17 mouse cellular contexts compared by ENCODE assay signal in the genomic region with DNA sequence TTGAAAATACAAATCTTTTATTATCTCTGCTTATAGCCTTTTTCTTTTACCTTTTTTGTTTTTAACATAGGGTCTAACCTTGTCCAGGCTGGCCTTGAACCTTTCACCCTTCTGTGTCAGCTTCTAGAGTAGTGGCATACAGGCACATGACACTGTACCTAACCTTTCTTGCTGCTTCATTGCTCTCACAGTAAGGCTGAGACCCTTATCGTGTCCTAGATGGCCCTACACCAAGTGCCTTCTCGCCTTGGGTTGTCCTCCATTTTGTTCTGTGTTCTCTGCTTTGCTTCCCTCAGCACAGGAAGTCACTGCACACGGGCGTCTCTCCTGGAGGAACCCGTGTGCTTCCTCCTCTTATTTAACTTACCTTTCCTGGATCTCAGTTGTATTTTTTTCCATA. TPM values are rescaled to one million over a fixed set of nuclear protein-coding genes. Genes with fewer than 3 reads are reported as not detected.
DNase-seq lines count a peak whose midpoint lies in the region; ATAC-seq and TF ChIP-seq lines count a peak whose summit lies in the region.
"Had no signal": no experiment of that assay in that cellular context is flagged by ENCODE, and none has a peak within 500 bp of the region (broad histone marks: within the 10 kb centered on the region; RNA-seq: fewer than 3 reads in every experiment).

No protein-coding gene starts in this region.

- no peaks in the 10 kb centered on the region for H3K27me3 ChIP-seq in kidney, embryonic 14.5 days (ENCODE audit: control insufficient read depth, insufficient read depth, low read length)
- no peaks in the 10 kb centered on the region for H3K27me3 ChIP-seq in embryonic facial prominence, embryonic 10.5 days (replicated peaks; ENCODE audit: low read depth, poor library complexity, severe bottlenecking)
- no peaks in the 10 kb centered on the region for H3K27me3 ChIP-seq in midbrain, embryonic 13.5 days
- H3K27me3 ChIP-seq: heart, embryonic 15.5 days; liver, embryonic 12.5 days had no signal

- ATAC-seq in kidney, embryonic 14.5 days (ENCODE audit: low FRiP score, low TSS enrichment), result no peak
- ATAC-seq in midbrain, embryonic 13.5 days, result no peak
- ATAC-seq: liver, embryonic 12.5 days had no signal

- WGBS in kidney, embryonic 14.5 days, result 74% methylated on average over 5 of the region's 5 CpGs
- WGBS in embryonic facial prominence, embryonic 10.5 days, result 90% methylated on average over 5 of the region's 5 CpGs
- WGBS in midbrain, embryonic 13.5 days, result 92% methylated on average over 5 of the region's 5 CpGs

- peak overlapping the region; percentile 24; the same call in 1 of the 2 replicates for H3K9ac ChIP-seq in kidney, embryonic 14.5 days (ENCODE audit: low read depth, low read length)
- peak overlapping the region; percentile 31; the same call in 1 of the 2 replicates for H3K9ac ChIP-seq in ES-E14 (ENCODE audit: insufficient read depth, low read depth, low read length, poor library complexity, severe bottlenecking)
- no peak overlapping the region for H3K9ac ChIP-seq in midbrain, embryonic 13.5 days (replicated peaks)
- H3K9ac ChIP-seq: heart, embryonic 15.5 days; liver, embryonic 12.5 days had no signal

- no peak overlapping the region; the same call in 1 of the 2 replicates for H3K4me2 ChIP-seq in kidney, embryonic 14.5 days (replicated peaks; ENCODE audit: low read depth, low read length)
- peak overlapping the region; percentile 37 for H3K4me2 ChIP-seq in midbrain, embryonic 13.5 days (replicated peaks)
- H3K4me2 ChIP-seq: heart, embryonic 15.5 days; liver, embryonic 12.5 days had no signal

- no peak for DNase-seq in kidney, adult 8-10 months
- no peak for DNase-seq in ES-E14 (ENCODE audit: low read depth, low spot score)
- no peak for DNase-seq in embryonic facial prominence, embryonic 10.5 days (ENCODE audit: low spot score)
- DNase-seq in adrenal gland, adult (ENCODE audit: inconsistent age in 2 of 2, low spot score in 1 of 2), result no peak
- no peak for DNase-seq in lung, postnatal 36 days
- DNase-seq: adrenal gland, adult 8-10 months; gastrocnemius, postnatal 14 days; kidney, postnatal 36 days; lung, postnatal 14 days; retina, postnatal 1 day had no signal

- H3K4me1 ChIP-seq in kidney, embryonic 14.5 days (ENCODE audit: control insufficient read depth, insufficient read depth, low read length), result 0 out of 2 replicates have a peak, but pooled peaks cover 5% of the 10 kb centered on the region
- H3K4me1 ChIP-seq in ES-E14 (ENCODE audit: control insufficient read depth in 2 of 2, insufficient read depth in 2 of 2, low read length in 2 of 2, poor library complexity in 1 of 2), result peaks cover 0 to 12% of the 10 kb centered on the region in 2 experiments; a peak in 3 of 4 replicates
- peaks cover 13% of the 10 kb centered on the region for H3K4me1 ChIP-seq in embryonic facial prominence, embryonic 10.5 days
- H3K4me1 ChIP-seq in midbrain, embryonic 13.5 days (replicated peaks), result peaks cover 17% of the 10 kb centered on the region

- no peak overlapping the region for H3K4me3 ChIP-seq in kidney, embryonic 14.5 days (ENCODE audit: low read length)
- no peak overlapping the region for H3K4me3 ChIP-seq in ES-E14 (ENCODE audit: insufficient read depth in 1 of 2, low read depth in 1 of 2, low read length in 2 of 2, poor library complexity in 1 of 2, severe bottlenecking in 1 of 2)
- peak overlapping the region; percentile 99; the same call in 1 of the 2 replicates for H3K4me3 ChIP-seq in embryonic facial prominence, embryonic 10.5 days
- H3K4me3 ChIP-seq in midbrain, embryonic 13.5 days (replicated peaks), result no peak overlapping the region
- H3K4me3 ChIP-seq: erythroblast, embryonic 14.5 days; heart, embryonic 15.5 days; liver, embryonic 12.5 days; myocyte had no signal

- in situ Hi-C loops in ES-E14 (cut with MboI; ENCODE audit: low sequenced_read_pairs in 2 of 2, unreplicated experiment in 2 of 2), result loop anchor here in 1 of 2 experiments (25.0 kb wide), 1 partner anchor 583 kb away; no protein-coding TSS in a partner anchor

- no peaks in the 10 kb centered on the region for H3K9me3 ChIP-seq in kidney, embryonic 14.5 days (ENCODE audit: control insufficient read depth, low read length)
- no peaks in the 10 kb centered on the region for H3K9me3 ChIP-seq in ES-E14 (ENCODE audit: control insufficient read depth, insufficient read depth, low read depth, low read length)
- H3K9me3 ChIP-seq in embryonic facial prominence, embryonic 10.5 days, result no peaks in the 10 kb centered on the region
- no peaks in the 10 kb centered on the region for H3K9me3 ChIP-seq in midbrain, embryonic 13.5 days
- H3K9me3 ChIP-seq: heart, embryonic 15.5 days; liver, embryonic 12.5 days had no signal

- H3K27ac ChIP-seq in kidney, embryonic 14.5 days (ENCODE audit: low read depth, low read length), result no peak overlapping the region
- no peak overlapping the region for H3K27ac ChIP-seq in ES-E14 (ENCODE audit: insufficient read depth, low read depth, low read length, poor library complexity, severe bottlenecking)
- H3K27ac ChIP-seq in embryonic facial prominence, embryonic 10.5 days (replicated peaks), result no peak overlapping the region
- 0 out of 2 replicates have a peak overlapping the region, but pooled peaks have one; percentile 0 for H3K27ac ChIP-seq in midbrain, embryonic 13.5 days
- H3K27ac ChIP-seq: heart, embryonic 15.5 days; stomach, postnatal 0 days had no signal

- no peaks in the 10 kb centered on the region; the same call in 1 of the 2 replicates for H3K36me3 ChIP-seq in kidney, embryonic 14.5 days (ENCODE audit: control insufficient read depth, insufficient read depth, low read length)
- H3K36me3 ChIP-seq in ES-E14 (ENCODE audit: control insufficient read depth, insufficient read depth, low read length, poor library complexity, severe bottlenecking), result no peaks in the 10 kb centered on the region
- H3K36me3 ChIP-seq in embryonic facial prominence, embryonic 10.5 days (replicated peaks), result peaks cover 24% of the 10 kb centered on the region
- H3K36me3 ChIP-seq in midbrain, embryonic 13.5 days, result no peaks in the 10 kb centered on the region
- H3K36me3 ChIP-seq: heart, embryonic 15.5 days had no signal

TF ChIP-seq in ES-E14, 5 proteins besides CTCF, POLR2A, EP300 and RAD21:
- TF ChIP-seq MAFK (IDR thresholded peaks at IDR 0.05; ENCODE audit: insufficient read depth, low read depth, low read length) (no peak), ZNF384 (IDR thresholded peaks at IDR 0.05; ENCODE audit: low read depth, low read length) (no peak), HCFC1 (IDR thresholded peaks at IDR 0.05; ENCODE audit: borderline replicate concordance, insufficient read depth, low read length) (no peak), CHD2 (IDR thresholded peaks at IDR 0.05; ENCODE audit: low read depth, low read length) (no peak), ZC3H11A (IDR thresholded peaks at IDR 0.05; ENCODE audit: borderline replicate concordance, low read depth, low read length) (no peak)

RNA-seq across cellular contexts. Expression of a gene that starts 3.0 kb away (rescaled TPM):
- polyA plus RNA-seq in kidney, embryonic 14.5 days (2014; fragmentation: Nextera tagmentation; extraction: Ambion mirVana), result 25.7 and 42.8 TPM in 2 replicates
- total RNA-seq in ES-E14 (2012; rRNA removed), result 44.2 and 48.9 TPM in 2 replicates
- polyA plus RNA-seq in embryonic facial prominence, embryonic 10.5 days (2016; fragmentation: Nextera tagmentation; extraction: Ambion mirVana), result 36.2 and 37.3 TPM in 2 replicates
- 35.2 and 35.6 TPM in 2 replicates for polyA plus RNA-seq in midbrain, embryonic 13.5 days (2015; fragmentation: Nextera tagmentation; extraction: Ambion mirVana)

RNA-seq across cellular contexts. Expression of a gene that starts 13.8 kb away (rescaled TPM):
- polyA plus RNA-seq in kidney, embryonic 14.5 days (2014; fragmentation: Nextera tagmentation; extraction: Ambion mirVana), result 69.4 and 78.3 TPM in 2 replicates
- total RNA-seq in ES-E14 (2012; rRNA removed), result 50.5 and 64.4 TPM in 2 replicates
- polyA plus RNA-seq in embryonic facial prominence, embryonic 10.5 days (2016; fragmentation: Nextera tagmentation; extraction: Ambion mirVana), result 84.6 and 90.8 TPM in 2 replicates
- 66.7 and 68.4 TPM in 2 replicates for polyA plus RNA-seq in midbrain, embryonic 13.5 days (2015; fragmentation: Nextera tagmentation; extraction: Ambion mirVana)
